Mouse (Mus musculus): ENCODE results near the gene Plekhg1. TPM values are rescaled to one million over a fixed set of nuclear protein-coding genes. Genes with fewer than 3 reads are reported as not detected.

The Plekhg1 gene
- total and polyA plus RNA-seq, 3 experiments: 0.60 to 0.97 (median 0.68) TPM

GRCm38 (mm10) chr10:3980231-3980630 is 240.1 kb downstream of the Plekhg1 start:
- in situ Hi-C loops (cut with MboI; ENCODE audit: low pct_ligation_motif_present, low pct_unique_long_range_greater_than_20kb, low sequenced_read_pairs) (no loop called here), dilution Hi-C loops (cut with MboI; ENCODE audit: extremely low pct_ligation_motif_present, extremely low pct_unique_long_range_greater_than_20kb, low sequenced_read_pairs) (no loop called here)
- no peak overlapping the region for H3K4me2 ChIP-seq (ENCODE audit: insufficient read depth, low read depth, poor library complexity, severe bottlenecking)
- H3K4me3 ChIP-seq (replicated peaks in 1 of 3; ENCODE audit: low read depth in 2 of 3, low read length in 2 of 3, poor library complexity in 1 of 3): no peak overlapping the region
- no peaks in the 10 kb centered on the region for H3K27me3 ChIP-seq (replicated peaks)
- peaks cover 65 to 95% of the 10 kb centered on the region in 2 experiments for H3K36me3 ChIP-seq (replicated peaks in 1 of 2; ENCODE audit: control insufficient read depth in 1 of 2, insufficient read depth in 1 of 2, low read length in 1 of 2)
- H3K27ac ChIP-seq (ENCODE audit: insufficient read depth, low read depth): no peak overlapping the region
- TF ChIP-seq MAZ (IDR thresholded peaks at IDR 0.05; ENCODE audit: low read depth, low read length) (no peak), HCFC1 (IDR thresholded peaks at IDR 0.05; ENCODE audit: low read depth, low read length) (no peak), PAX5 (IDR thresholded peaks at IDR 0.05; ENCODE audit: low read length) (no peak), MAX (IDR thresholded peaks at IDR 0.05; ENCODE audit: low read length) (no peak)
- H3K4me1 ChIP-seq (ENCODE audit: control insufficient read depth in 1 of 2, insufficient read depth in 2 of 2): peaks cover 2 to 20% of the 10 kb centered on the region in 2 experiments; a peak in 3 of 4 replicates
- H3K9ac ChIP-seq (ENCODE audit: insufficient read depth, low read depth): no peak overlapping the region
- no peak for DNase-seq (ENCODE audit: extremely low read depth)
- H3K9me3 ChIP-seq (replicated peaks; ENCODE audit: low read length): peaks cover 10% of the 10 kb centered on the region
- peaks cover 23% of the 10 kb centered on the region for H3K79me2 ChIP-seq (replicated peaks; ENCODE audit: control insufficient read depth, extremely low read depth, insufficient read depth, poor library complexity, severe bottlenecking)

GRCm38 (mm10) chr10:3990295-3990883 is 250.2 kb downstream of the Plekhg1 start:
- TF ChIP-seq RAD21 (IDR thresholded peaks at IDR 0.05; ENCODE audit: low read depth, low read length): no peak
- TF ChIP-seq UBTF (IDR thresholded peaks at IDR 0.05; ENCODE audit: low read depth, low read length): no peak
- TF ChIP-seq POLR2A (IDR thresholded peaks at IDR 0.05; ENCODE audit: low read depth, low read length): no peak
- no peak for TF ChIP-seq ETS1 (conservative IDR thresholded peaks at IDR 0.05; ENCODE audit: low read depth, low read length)
- TF ChIP-seq MAFK (IDR thresholded peaks at IDR 0.05; ENCODE audit: insufficient replicate concordance, low read length): no peak
- no peak for TF ChIP-seq NRF1 (IDR thresholded peaks at IDR 0.05; ENCODE audit: low read depth, low read length)
- no peak for TF ChIP-seq ZC3H11A (IDR thresholded peaks at IDR 0.05; ENCODE audit: low read depth, low read length)
- no peak for TF ChIP-seq NELFE (IDR thresholded peaks at IDR 0.05; ENCODE audit: low read depth, low read length)
- TF ChIP-seq E2F4 (IDR thresholded peaks at IDR 0.05; ENCODE audit: insufficient replicate concordance, low read depth, low read length): no peak
- TF ChIP-seq HCFC1 (IDR thresholded peaks at IDR 0.05; ENCODE audit: low read depth, low read length): no peak
- no peak for TF ChIP-seq MAX (IDR thresholded peaks at IDR 0.05; ENCODE audit: low read length)
- H3K79me2 ChIP-seq (replicated peaks; ENCODE audit: control insufficient read depth, extremely low read depth, insufficient read depth, poor library complexity, severe bottlenecking): no peaks in the 10 kb centered on the region; the same call in 1 of the 2 replicates
- H3K4me1 ChIP-seq (ENCODE audit: control insufficient read depth in 1 of 2, insufficient read depth in 2 of 2): no peaks in the 10 kb centered on the region
- no peak overlapping the region for H3K9ac ChIP-seq (ENCODE audit: insufficient read depth, low read depth)
- H3K27me3 ChIP-seq (replicated peaks): no peaks in the 10 kb centered on the region
- dilution Hi-C loops (cut with MboI; ENCODE audit: extremely low pct_ligation_motif_present, extremely low pct_unique_long_range_greater_than_20kb, low sequenced_read_pairs) (no loop called here), in situ Hi-C loops (cut with MboI; ENCODE audit: low pct_ligation_motif_present, low pct_unique_long_range_greater_than_20kb, low sequenced_read_pairs) (loop anchor here (10.0 kb wide), 1 partner anchor 344 kb away; no protein-coding TSS in a partner anchor)
- H3K4me3 ChIP-seq (replicated peaks in 1 of 3; ENCODE audit: low read depth in 2 of 3, low read length in 2 of 3, poor library complexity in 1 of 3): no peak overlapping the region
- H3K36me3 ChIP-seq (replicated peaks in 1 of 2; ENCODE audit: control insufficient read depth in 1 of 2, insufficient read depth in 1 of 2, low read length in 1 of 2): peaks cover 62 to 72% of the 10 kb centered on the region in 2 experiments
- H3K9me3 ChIP-seq (replicated peaks; ENCODE audit: low read length): no peaks in the 10 kb centered on the region
- no peak for DNase-seq (ENCODE audit: extremely low read depth)
- H3K4me2 ChIP-seq (ENCODE audit: insufficient read depth, low read depth, poor library complexity, severe bottlenecking): no peak overlapping the region
- no peak overlapping the region for H3K27ac ChIP-seq (ENCODE audit: insufficient read depth, low read depth)
